Mouse (Mus musculus) NIH3T3 (cell line): ENCODE results near the gene Med23.

Experiments used
- DNase-seq: peaks from one replicate; pipeline ENCODE4 v3.0.0-alpha.2; 2012; ENCODE audit warnings: low read depth

Med23 gene

GRCm38 (mm10) chr10:24873624-24874023, 3.8 kb downstream of the Med23 start:
- DNase-seq: peak; percentile 33

GRCm38 (mm10) chr10:24886008-24886407, 16.2 kb downstream of the Med23 start:
- peak; percentile 80 for DNase-seq

- no peak for DNase-seq
These were observed 18.6 kb downstream of the Med23 start for GRCm38 (mm10) chr10:24888343-24888742.

- DNase-seq: peak; percentile 36
These were observed 26.1 kb downstream of the Med23 start for GRCm38 (mm10) chr10:24895927-24896326.

- DNase-seq: no peak
These were observed 35.8 kb downstream of the Med23 start for GRCm38 (mm10) chr10:24905627-24906026.

- no peak for DNase-seq
These were observed 41.4 kb downstream of the Med23 start for GRCm38 (mm10) chr10:24911199-24911598.

GRCm38 (mm10) chr10:24912576-24912975, 42.8 kb downstream of the Med23 start:
- DNase-seq: no peak

- DNase-seq: no peak
These were observed 45.7 kb downstream of the Med23 start for GRCm38 (mm10) chr10:24915486-24915885.

- no peak for DNase-seq
These were observed 53.2 kb downstream of the Med23 start for GRCm38 (mm10) chr10:24922977-24923376.

- no peak for DNase-seq
These were observed 54.5 kb downstream of the Med23 start for GRCm38 (mm10) chr10:24924296-24924695.

- DNase-seq: no peak
These were observed 56.6 kb downstream of the Med23 start for GRCm38 (mm10) chr10:24926380-24926779.

- DNase-seq: peak; percentile 54
These were observed 57.4 kb downstream of the Med23 start, which contains the start of gene Arg1 for GRCm38 (mm10) chr10:24926962-24927720. Arg1 (minus strand) TSS chr10:24927484.

- DNase-seq: no peak
These were observed 58.3 kb downstream of the Med23 start for GRCm38 (mm10) chr10:24928072-24928471.

- no peak for DNase-seq
These were observed 60.4 kb downstream of the Med23 start for GRCm38 (mm10) chr10:24930143-24930542.

- DNase-seq: no peak
These were observed 78.1 kb downstream of the Med23 start for GRCm38 (mm10) chr10:24947871-24948270.

- no peak for DNase-seq
These were observed 78.5 kb downstream of the Med23 start for GRCm38 (mm10) chr10:24948278-24948677.

GRCm38 (mm10) chr10:24950223-24950622, 80.4 kb downstream of the Med23 start:
- DNase-seq: no peak

GRCm38 (mm10) chr10:24951575-24951974, 81.8 kb downstream of the Med23 start:
- peak; percentile 34 for DNase-seq

GRCm38 (mm10) chr10:24952549-24952948, 82.8 kb downstream of the Med23 start:
- DNase-seq: peak; percentile 48

GRCm38 (mm10) chr10:24953876-24954275, 84.1 kb downstream of the Med23 start:
- DNase-seq: no peak

GRCm38 (mm10) chr10:24958280-24959042, 88.7 kb downstream of the Med23 start:
- DNase-seq: no peak

- no peak for DNase-seq
These were observed 89.5 kb downstream of the Med23 start for GRCm38 (mm10) chr10:24959043-24959916.
